15 mouse cellular contexts compared by ENCODE assay signal in the genomic region with DNA sequence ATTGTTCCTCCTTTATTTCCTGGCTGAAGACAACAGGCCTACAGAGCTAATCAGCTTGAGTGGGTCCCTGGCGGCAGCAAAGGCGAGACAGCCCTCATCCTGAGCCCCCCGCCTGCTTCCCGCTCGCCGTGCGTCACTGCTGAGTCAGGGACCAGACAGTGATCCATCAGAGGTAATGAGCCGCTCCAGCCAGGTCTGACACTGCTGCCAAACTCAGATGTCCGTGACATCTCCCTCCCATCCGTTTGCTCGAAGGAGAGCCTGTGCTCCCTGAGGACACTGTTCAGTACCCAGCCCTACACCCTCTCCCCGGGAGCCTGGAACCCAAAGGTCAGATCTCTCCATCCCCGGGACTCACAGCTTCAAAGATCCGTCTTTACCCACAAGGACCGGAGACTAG. TPM values are rescaled to one million over a fixed set of nuclear protein-coding genes. Genes with fewer than 3 reads are reported as not detected.
DNase-seq lines count a peak whose midpoint lies in the region; ATAC-seq and TF ChIP-seq lines count a peak whose summit lies in the region.
"Had no signal": no experiment of that assay in that cellular context is flagged by ENCODE, and none has a peak within 500 bp of the region (broad histone marks: within the 10 kb centered on the region; RNA-seq: fewer than 3 reads in every experiment).

No protein-coding gene starts in this region.

- WGBS in hindbrain, postnatal 0 days, result 62% methylated on average over 15 of the region's 15 CpGs
- WGBS in heart, embryonic 10.5 days, result 83% methylated on average over 15 of the region's 15 CpGs

- no peaks in the 10 kb centered on the region for H3K9me3 ChIP-seq in hindbrain, postnatal 0 days (ENCODE audit: low read length)
- H3K9me3 ChIP-seq in heart, embryonic 10.5 days, result no peaks in the 10 kb centered on the region
- H3K9me3 ChIP-seq: embryonic facial prominence, embryonic 15.5 days; forebrain, embryonic 13.5 days; stomach, embryonic 15.5 days had no signal

- no peak overlapping the region for H3K4me2 ChIP-seq in hindbrain, postnatal 0 days (ENCODE audit: low read depth, low read length)
- H3K4me2 ChIP-seq: embryonic facial prominence, embryonic 15.5 days; forebrain, embryonic 13.5 days; stomach, embryonic 15.5 days had no signal

- H3K4me1 ChIP-seq in hindbrain, postnatal 0 days (ENCODE audit: insufficient read depth, low read length), result peaks cover 17% of the 10 kb centered on the region
- peaks cover 18% of the 10 kb centered on the region for H3K4me1 ChIP-seq in heart, embryonic 10.5 days

- no peak overlapping the region for H3K4me3 ChIP-seq in hindbrain, postnatal 0 days (ENCODE audit: low read length)
- no peak overlapping the region for H3K4me3 ChIP-seq in heart, embryonic 10.5 days
- H3K4me3 ChIP-seq: embryonic facial prominence, embryonic 15.5 days; forebrain, embryonic 13.5 days; stomach, embryonic 15.5 days had no signal

- H3K9ac ChIP-seq in hindbrain, postnatal 0 days (replicated peaks; ENCODE audit: low read length), result no peak overlapping the region
- H3K9ac ChIP-seq: embryonic facial prominence, embryonic 15.5 days; forebrain, embryonic 13.5 days; stomach, embryonic 15.5 days had no signal

- 0 out of 2 replicates have a peak overlapping the region, but pooled peaks have one; percentile 26 for H3K27ac ChIP-seq in hindbrain, postnatal 0 days
- H3K27ac ChIP-seq in heart, embryonic 10.5 days, result no peak overlapping the region
- H3K27ac ChIP-seq: embryonic facial prominence, embryonic 15.5 days; forebrain, embryonic 13.5 days; macrophage had no signal

- no peaks in the 10 kb centered on the region for H3K27me3 ChIP-seq in hindbrain, postnatal 0 days (ENCODE audit: insufficient read depth, low read length)
- H3K27me3 ChIP-seq in heart, embryonic 10.5 days (ENCODE audit: insufficient read depth, poor library complexity, severe bottlenecking), result no peaks in the 10 kb centered on the region
- H3K27me3 ChIP-seq: embryonic facial prominence, embryonic 15.5 days; forebrain, embryonic 13.5 days; stomach, embryonic 15.5 days had no signal

- peak; percentile 17 for DNase-seq in cerebellum, adult 11-12 months
- no peak for DNase-seq in cerebellum, postnatal 25 days
- DNase-seq in adrenal gland, adult 18-20 months (ENCODE audit: low spot score in 2 of 2), result peak; percentile 66 to 73
- peak; percentile 49 for DNase-seq in hindbrain, postnatal 0 days (ENCODE audit: low spot score)
- peak; percentile 73 for DNase-seq in kidney, postnatal 10 days
- DNase-seq in thymus, postnatal 10 days (ENCODE audit: low spot score in 2 of 2), result no peak
- DNase-seq in ovary, adult 18-20 months (ENCODE audit: low spot score), result no peak
- DNase-seq in heart, embryonic 10.5 days (ENCODE audit: low spot score), result no peak
- DNase-seq: cerebellum, adult 11 months; thymus, postnatal 36 days had no signal

- no peak; the same call in 1 of the 2 replicates for ATAC-seq in hindbrain, postnatal 0 days
- ATAC-seq: forebrain, embryonic 13.5 days; intestine, embryonic 16.5 days had no signal

- H3K36me3 ChIP-seq in hindbrain, postnatal 0 days (ENCODE audit: insufficient read depth, low read length), result peaks cover 59% of the 10 kb centered on the region
- H3K36me3 ChIP-seq in heart, embryonic 10.5 days, result peaks cover 86% of the 10 kb centered on the region

- no peak for TF ChIP-seq CTCF in hindbrain, postnatal 0 days (IDR thresholded peaks at IDR 0.05; ENCODE audit: low read depth)

RNA-seq across cellular contexts. Expression of a gene that starts 7.0 kb away (rescaled TPM):
- total RNA-seq in adrenal gland, adult 18-20 months (2021), result 1,000 to 10,000 TPM; 1,875 to 2,782 TPM
- 229 and 235 TPM in 2 replicates for total RNA-seq in hindbrain, postnatal 0 days (2014; rRNA removed)
- polyA plus RNA-seq in hindbrain, postnatal 0 days (2015; fragmentation: Nextera tagmentation; extraction: Ambion mirVana), result 130 and 135 TPM in 2 replicates
- 127 and 139 TPM in 2 replicates for polyA plus RNA-seq in heart, embryonic 10.5 days (2016; fragmentation: Nextera tagmentation; extraction: Ambion mirVana)

RNA-seq across cellular contexts. Expression of a gene that starts 24.6 kb away (rescaled TPM):
- 10 to 100 TPM in 1 of 2 experiments, 1 to 10 TPM in 1; 8.8 to 18.8 TPM for total RNA-seq in adrenal gland, adult 18-20 months (2021)
- 1.5 and 2.4 TPM in 2 replicates for total RNA-seq in hindbrain, postnatal 0 days (2014; rRNA removed)
- 1.8 and 2.0 TPM in 2 replicates for polyA plus RNA-seq in hindbrain, postnatal 0 days (2015; fragmentation: Nextera tagmentation; extraction: Ambion mirVana)
- polyA plus RNA-seq in heart, embryonic 10.5 days (2016; fragmentation: Nextera tagmentation; extraction: Ambion mirVana), result 0.59 and 0.75 TPM in 2 replicates

RNA-seq across cellular contexts. Expression of a gene that starts 48.3 kb away (rescaled TPM):
- 10 to 100 TPM; 51.5 to 58.3 TPM for total RNA-seq in adrenal gland, adult 18-20 months (2021)
- 50.3 and 56.5 TPM in 2 replicates for total RNA-seq in hindbrain, postnatal 0 days (2014; rRNA removed)
- polyA plus RNA-seq in hindbrain, postnatal 0 days (2015; fragmentation: Nextera tagmentation; extraction: Ambion mirVana), result 10.4 and 10.7 TPM in 2 replicates
- 6.7 and 9.7 TPM in 2 replicates for polyA plus RNA-seq in heart, embryonic 10.5 days (2016; fragmentation: Nextera tagmentation; extraction: Ambion mirVana)

RNA-seq across cellular contexts. Expression of a gene that starts 53.9 kb away (rescaled TPM):
- total RNA-seq in adrenal gland, adult 18-20 months (2021), result 10 to 100 TPM; 33.2 to 40.6 TPM
- 95.3 and 125 TPM in 2 replicates for total RNA-seq in hindbrain, postnatal 0 days (2014; rRNA removed)
- polyA plus RNA-seq in hindbrain, postnatal 0 days (2015; fragmentation: Nextera tagmentation; extraction: Ambion mirVana), result 121 and 146 TPM in 2 replicates
- polyA plus RNA-seq in heart, embryonic 10.5 days (2016; fragmentation: Nextera tagmentation; extraction: Ambion mirVana), result 16.3 and 20.0 TPM in 2 replicates

Comparison
In these comparisons a context has a peak if more than half of its experiments do, and no peak if none do; other contexts are left out.
1. DNase-seq: peak in cerebellum, adult 11-12 months (single experiment), adrenal gland, adult 18-20 months (2 of 2), hindbrain, postnatal 0 days (single experiment) and kidney, postnatal 10 days (single experiment); none in cerebellum, postnatal 25 days (0 of 2), thymus, postnatal 10 days (0 of 2), ovary, adult 18-20 months (single experiment) and heart, embryonic 10.5 days (single experiment).